Mouse (Mus musculus): ENCODE data around the gene Olfr1263.

Olfr1263 gene

GRCm38 (mm10) chr2:90011831-90012230 lies at the start of gene Olfr1263:
Gene Olfr1263 (plus strand): TSS chr2:90012131.
- no peak for DNase-seq

- DNase-seq = no peak
These were observed 37.7 kb upstream of the Olfr1263 start, which contains the start of gene Olfr1260 for GRCm38 (mm10) chr2:89974184-89974583. Gene Olfr1260 (plus strand): TSS chr2:89974340.

- DNase-seq = no peak
These were observed 34.2 kb upstream of the Olfr1263 start for GRCm38 (mm10) chr2:89977709-89978108.

GRCm38 (mm10) chr2:89990921-89991320 lies 21.0 kb upstream of the Olfr1263 start, which contains the start of gene Olfr1261:
Gene Olfr1261 (plus strand): TSS chr2:89991221.
- no peak for DNase-seq

- DNase-seq = no peak
These were observed 12.1 kb upstream of the Olfr1263 start, which contains the start of gene Olfr1262 for GRCm38 (mm10) chr2:89999845-90000244. Gene Olfr1262 (plus strand): TSS chr2:90000145.

GRCm38 (mm10) chr2:90025477-90025876 lies 13.5 kb downstream of the Olfr1263 start, which contains the start of gene Olfr1264:
Gene Olfr1264 (minus strand): TSS chr2:90025577.
- DNase-seq = no peak

- DNase-seq = no peak
These were observed 23.1 kb downstream of the Olfr1263 start, which contains the start of gene Olfr1265 for GRCm38 (mm10) chr2:90035037-90035436. Gene Olfr1265 (plus strand): TSS chr2:90035337.

GRCm38 (mm10) chr2:90063494-90063893 lies 51.6 kb downstream of the Olfr1263 start, which contains the start of gene Olfr140:
Gene Olfr140 (minus strand): TSS chr2:90063594.
- DNase-seq = no peak
